Mouse (Mus musculus): ENCODE measurements around the gene Lman2l. TPM values are rescaled to one million over a fixed set of nuclear protein-coding genes. Genes with fewer than 3 reads are reported as not detected.

Gene Lman2l
- polyA plus RNA-seq, 1 experiment from 2014 or later = 59.6 TPM

- H3K4me3 ChIP-seq = no peak overlapping the region
- H3K36me3 ChIP-seq (replicated peaks) = no peaks in the 10 kb centered on the region
- H3K27ac ChIP-seq = no peak overlapping the region
- no peaks in the 10 kb centered on the region for H3K27me3 ChIP-seq (ENCODE audit: poor library complexity, severe bottlenecking)
- 81% methylated on average over 6 of the region's 6 CpGs for WGBS
- no peaks in the 10 kb centered on the region for H3K4me1 ChIP-seq
- DNase-seq (ENCODE audit: extremely low spot score, low spot score) = no peak
- H3K9me3 ChIP-seq = no peaks in the 10 kb centered on the region
These were observed 66.2 kb downstream of the Lman2l start for GRCm38 (mm10) chr1:36378880-36379279.

GRCm38 (mm10) chr1:36371934-36372845 is 72.9 kb downstream of the Lman2l start, which contains the start of gene Fer1l5:
TSS of gene Fer1l5 (plus strand) at chr1:36372291.
- Histone ChIP-seq H3K9me3 (no peaks in the 10 kb centered on the region), H3K36me3 (replicated peaks) (peaks cover 6% of the 10 kb centered on the region; the same call in 1 of the 2 replicates), H3K4me1 (peaks cover 15% of the 10 kb centered on the region), H3K27ac (no peak within 1 kb of the TSS), H3K4me3 (no peak within 1 kb of the TSS), H3K27me3 (ENCODE audit: poor library complexity, severe bottlenecking) (no peaks in the 10 kb centered on the region)
- no peak for DNase-seq (ENCODE audit: extremely low spot score, low spot score)
- WGBS = 82% methylated on average over 10 of the region's 10 CpGs

- Histone ChIP-seq H3K4me1 (peaks cover 19% of the 10 kb centered on the region), H3K27ac (no peak overlapping the region), H3K4me3 (no peak overlapping the region), H3K9me3 (no peaks in the 10 kb centered on the region), H3K36me3 (replicated peaks) (peaks cover 16% of the 10 kb centered on the region), H3K27me3 (ENCODE audit: poor library complexity, severe bottlenecking) (no peaks in the 10 kb centered on the region)
- DNase-seq (ENCODE audit: extremely low spot score, low spot score) = no peak
- WGBS = 84% methylated on average over 6 of the region's 6 CpGs
These were observed 74.2 kb downstream of the Lman2l start for GRCm38 (mm10) chr1:36370918-36371317.

Other genes with a start within 250 kb of the Lman2l start
- 52.1 and 53.6 TPM in 2 replicates for gene Uggt1, start 200.6 kb downstream of the Lman2l start, polyA plus RNA-seq (2016; fragmentation: Nextera tagmentation; extraction: Ambion mirVana)
- gene Neurl3, start 170.6 kb downstream of the Lman2l start, polyA plus RNA-seq (2016; fragmentation: Nextera tagmentation; extraction: Ambion mirVana) = 0.32 and 0.37 TPM in 2 replicates
- gene Arid5a, start 137.5 kb downstream of the Lman2l start, polyA plus RNA-seq (2016; fragmentation: Nextera tagmentation; extraction: Ambion mirVana) = 2.9 TPM in 2 replicates
- 50.6 TPM in 2 replicates for gene Kansl3, start 76.1 kb downstream of the Lman2l start, polyA plus RNA-seq (2016; fragmentation: Nextera tagmentation; extraction: Ambion mirVana)
- 1.4 and 1.8 TPM in 2 replicates for gene Fer1l5, start 73.0 kb downstream of the Lman2l start, polyA plus RNA-seq (2016; fragmentation: Nextera tagmentation; extraction: Ambion mirVana)
- gene Cnnm4, start 26.3 kb upstream of the Lman2l start, polyA plus RNA-seq (2016; fragmentation: Nextera tagmentation; extraction: Ambion mirVana) = 14.5 and 15.5 TPM in 2 replicates
- gene Cnnm3, start 66.6 kb upstream of the Lman2l start, polyA plus RNA-seq (2016; fragmentation: Nextera tagmentation; extraction: Ambion mirVana) = 2.9 and 3.0 TPM in 2 replicates
- gene Ankrd23, start 91.6 kb upstream of the Lman2l start, polyA plus RNA-seq (2016; fragmentation: Nextera tagmentation; extraction: Ambion mirVana) = 15.3 and 16.5 TPM in 2 replicates
- gene Gm42417, start 94.2 kb upstream of the Lman2l start, polyA plus RNA-seq (2016; fragmentation: Nextera tagmentation; extraction: Ambion mirVana) = not detected in 2 replicates
- 17.9 and 22.2 TPM in 2 replicates for gene Ankrd39, start 102.2 kb upstream of the Lman2l start, polyA plus RNA-seq (2016; fragmentation: Nextera tagmentation; extraction: Ambion mirVana)
- 20.1 and 21.7 TPM in 2 replicates for gene Sema4c, start 113.1 kb upstream of the Lman2l start, polyA plus RNA-seq (2016; fragmentation: Nextera tagmentation; extraction: Ambion mirVana)
- gene Fam178b, start 237.9 kb upstream of the Lman2l start, polyA plus RNA-seq (2016; fragmentation: Nextera tagmentation; extraction: Ambion mirVana) = 0.42 and 0.79 TPM in 2 replicates
- gene Cox5b, start 246.2 kb upstream of the Lman2l start, polyA plus RNA-seq (2016; fragmentation: Nextera tagmentation; extraction: Ambion mirVana) = 496 and 519 TPM in 2 replicates